Mouse (Mus musculus) liver, embryonic 11.5 days (tissue): Measurements from ENCODE around the gene Ccdc88c. TPM values are rescaled to one million over a fixed set of nuclear protein-coding genes. Genes with fewer than 3 reads are reported as not detected.

Experiments
- ATAC-seq: fragments of 200-750 bp; cut with Nextera tagmentation; replicated peaks from 2 replicates; pipeline ENCODE4 v1.8.0; 2017; ENCODE audit warnings: moderate number of reproducible peaks, mild to moderate bottlenecking, moderate TSS enrichment, moderate library complexity; ENCODE audit not compliant: low FRiP score
- DNase-seq: peaks from one replicate; pipeline ENCODE4 v3.0.0-alpha.2; 2017; ENCODE audit warnings: low spot score
- H3K27ac ChIP-seq: fragments of 300-500 bp; sonication (generic); 2 replicates; pipeline ENCODE4 v1.5.1; 2014; ENCODE audit warnings: mild to moderate bottlenecking, low read depth, low read length, control low read depth
- H3K27me3 ChIP-seq: fragments of 300-500 bp; sonication (generic); replicated peaks from 2 replicates; pipeline ENCODE4 v1.6.1; 2014; ENCODE audit warnings: low read length, mixed read lengths; ENCODE audit not compliant: control insufficient read depth, insufficient read depth
- H3K36me3 ChIP-seq: fragments of 300-500 bp; sonication (generic); 2 replicates; pipeline ENCODE4 v1.6.1; 2014; ENCODE audit warnings: mild to moderate bottlenecking, low read length, moderate library complexity, mixed read lengths; ENCODE audit not compliant: control insufficient read depth, insufficient read depth
- H3K4me1 ChIP-seq: fragments of 300-500 bp; sonication (generic); replicated peaks from 2 replicates; pipeline ENCODE4 v1.6.1; 2014; ENCODE audit warnings: low read length, mixed read lengths; ENCODE audit not compliant: control insufficient read depth, insufficient read depth
- H3K4me2 ChIP-seq: fragments of 300-500 bp; sonication (generic); 2 replicates; pipeline ENCODE4 v1.6.1; 2014; ENCODE audit warnings: mild to moderate bottlenecking, control low read depth, moderate library complexity
- H3K4me3 ChIP-seq: fragments of 300-500 bp; sonication (generic); 2 replicates; pipeline ENCODE4 v1.5.1; 2014; ENCODE audit warnings: low read depth, low read length, control low read depth
- H3K9ac ChIP-seq: fragments of 300-500 bp; sonication (generic); 2 replicates; pipeline ENCODE4 v1.6.1; 2014; ENCODE audit warnings: low read depth, low read length, control low read depth
- H3K9me3 ChIP-seq: fragments of 300-500 bp; sonication (generic); 2 replicates; pipeline ENCODE4 v1.6.1; 2016; ENCODE audit warnings: low read length, inconsistent platforms, mixed read lengths; ENCODE audit not compliant: control insufficient read depth
- WGBS: fragments of 180-500 bp; shearing (Covaris S2); extraction: QIAGEN DNeasy Blood & Tissue Kit; methylation state at CpG from one replicate; pipeline ENCODE4 v1.1.7; 2014; 5-methylcytosine and 5-hydroxymethylcytosine counted together
- polyA plus RNA-seq: library from polyadenylated mRNA; unstranded; fragments of >200 nt; fragmentation: Nextera tagmentation; extraction: Ambion mirVana; gene quantifications from 2 replicates; pipeline ENCODE4 v1.2.1, GENCODE M21; 2014

Ccdc88c gene
- polyA plus RNA-seq, 1 experiment from 2014 or later, result 13.3 TPM

DNA sequence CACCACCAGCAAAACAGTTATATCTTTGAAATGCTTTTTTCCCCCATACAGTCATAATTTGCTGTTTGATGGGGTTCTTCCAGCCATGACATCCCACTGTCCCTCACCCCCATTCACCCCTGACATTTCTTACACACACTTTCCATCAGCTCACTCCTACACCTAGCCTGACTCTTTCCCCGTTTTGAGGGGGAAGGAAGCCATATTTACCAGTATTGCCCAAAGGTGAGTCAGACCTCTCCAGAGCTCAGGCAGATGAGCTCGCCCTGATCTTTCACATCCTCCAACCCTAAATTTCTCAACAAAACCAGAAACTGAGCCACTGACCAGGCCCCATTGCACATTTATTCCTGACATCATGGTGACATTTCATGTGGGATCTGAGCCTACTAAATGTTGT is 157.0 kb downstream of the Ccdc88c start:
- no peak for ATAC-seq
- 72% methylated on average over 2 of the region's 2 CpGs for WGBS
- H3K4me3 ChIP-seq, result no peak overlapping the region
- no peaks in the 10 kb centered on the region for H3K4me1 ChIP-seq
- H3K9ac ChIP-seq, result no peak overlapping the region
- H3K9me3 ChIP-seq, result no peaks in the 10 kb centered on the region
- DNase-seq, result no peak
- no peaks in the 10 kb centered on the region for H3K27me3 ChIP-seq
- H3K4me2 ChIP-seq, result no peak overlapping the region
- H3K36me3 ChIP-seq, result no peaks in the 10 kb centered on the region
- H3K27ac ChIP-seq, result no peak overlapping the region

DNA sequence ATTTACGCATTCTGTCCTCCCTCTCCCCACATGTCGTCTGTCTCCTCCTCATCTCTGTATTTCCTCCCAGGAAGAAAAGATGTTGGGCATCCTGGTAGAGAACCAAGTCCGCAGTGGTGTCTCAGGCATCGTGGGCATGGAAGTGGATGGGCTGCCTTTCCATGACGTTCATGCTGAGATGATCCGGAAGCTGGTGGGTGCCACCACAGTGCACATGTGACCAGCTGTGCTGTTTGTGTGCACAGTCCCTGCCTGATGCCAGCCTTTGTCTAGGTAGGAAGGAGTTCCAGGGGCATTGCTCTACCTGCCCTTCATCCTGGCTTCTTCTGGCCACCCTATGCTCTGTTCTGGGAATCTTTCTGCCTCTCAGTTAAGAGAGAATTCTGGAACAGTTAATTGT is 157.6 kb downstream of the Ccdc88c start:
- no peak for DNase-seq
- WGBS, result 87% methylated on average over 6 of the region's 6 CpGs

DNA sequence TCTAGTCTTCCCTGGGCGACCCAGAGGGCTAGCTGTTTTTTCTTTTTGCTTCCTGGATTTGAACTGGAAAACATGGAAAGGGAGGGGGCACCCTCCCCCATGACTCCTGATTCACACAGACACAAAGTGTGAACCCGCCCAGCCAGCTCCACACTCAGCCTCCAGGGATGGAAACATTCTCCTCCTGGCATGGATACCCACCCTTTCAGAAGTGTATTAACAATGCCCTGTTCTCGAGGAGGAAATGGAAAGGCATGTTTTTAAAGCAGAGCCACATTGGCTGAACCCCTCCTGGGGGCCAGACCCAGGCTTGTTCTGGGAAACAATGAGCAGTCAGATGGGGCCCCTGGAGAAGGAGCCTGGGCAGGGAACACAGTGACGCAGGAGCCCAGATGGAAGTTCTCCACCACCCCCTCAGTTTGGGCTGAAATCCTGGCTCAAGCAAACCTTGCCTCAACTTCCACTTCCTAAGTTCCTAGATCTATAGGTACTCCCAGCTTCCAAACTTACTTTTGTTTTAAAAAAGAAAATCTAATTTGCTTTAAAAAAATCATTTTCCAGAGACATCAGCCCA is 160.7 kb downstream of the Ccdc88c start:
- H3K4me2 ChIP-seq, result no peak overlapping the region
- H3K9me3 ChIP-seq, result no peaks in the 10 kb centered on the region
- no peak overlapping the region for H3K4me3 ChIP-seq
- H3K9ac ChIP-seq, result no peak overlapping the region
- no peak overlapping the region for H3K27ac ChIP-seq
- no peak for DNase-seq
- H3K4me1 ChIP-seq, result no peaks in the 10 kb centered on the region
- H3K27me3 ChIP-seq, result no peaks in the 10 kb centered on the region
- 56% methylated on average over 4 of the region's 4 CpGs for WGBS
- no peak for ATAC-seq
- H3K36me3 ChIP-seq, result no peaks in the 10 kb centered on the region

More for the DNA sequence above, 157.6 kb downstream of the Ccdc88c start:
- Histone ChIP-seq H3K9ac (no peak overlapping the region), H3K9me3 (no peaks in the 10 kb centered on the region), H3K27ac (no peak overlapping the region), H3K4me2 (no peak overlapping the region), H3K4me3 (no peak overlapping the region), H3K4me1 (no peaks in the 10 kb centered on the region), H3K36me3 (no peaks in the 10 kb centered on the region), H3K27me3 (no peaks in the 10 kb centered on the region)
- no peak for ATAC-seq

DNA sequence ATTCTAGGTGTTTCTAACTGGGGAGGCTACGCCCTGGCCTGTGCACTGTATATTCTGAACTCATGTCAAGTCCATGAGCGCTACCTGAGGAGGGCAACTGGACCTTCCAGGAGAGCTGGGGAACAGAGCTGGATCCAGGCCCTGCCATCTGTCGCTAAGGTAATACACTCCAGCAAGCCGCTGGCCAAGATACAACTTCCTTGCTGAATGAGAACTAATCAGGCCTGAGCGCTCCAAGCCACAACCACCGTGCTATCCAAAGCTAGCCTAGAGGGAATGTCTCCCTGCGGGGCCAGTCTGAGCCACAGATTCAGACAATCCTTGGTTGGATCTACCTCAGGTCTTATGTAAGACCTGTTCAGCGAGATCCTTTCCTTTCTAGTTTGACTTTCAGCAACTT is 161.8 kb downstream of the Ccdc88c start:
- H3K4me3 ChIP-seq, result no peak overlapping the region
- DNase-seq (no peak), ATAC-seq (no peak)
- H3K9ac ChIP-seq, result no peak overlapping the region
- WGBS, result 83% methylated on average over 8 of the region's 8 CpGs
- no peaks in the 10 kb centered on the region for H3K36me3 ChIP-seq
- H3K4me1 ChIP-seq, result no peaks in the 10 kb centered on the region
- H3K27ac ChIP-seq, result no peak overlapping the region
- no peaks in the 10 kb centered on the region for H3K9me3 ChIP-seq
- no peaks in the 10 kb centered on the region for H3K27me3 ChIP-seq
- no peak overlapping the region for H3K4me2 ChIP-seq

DNA sequence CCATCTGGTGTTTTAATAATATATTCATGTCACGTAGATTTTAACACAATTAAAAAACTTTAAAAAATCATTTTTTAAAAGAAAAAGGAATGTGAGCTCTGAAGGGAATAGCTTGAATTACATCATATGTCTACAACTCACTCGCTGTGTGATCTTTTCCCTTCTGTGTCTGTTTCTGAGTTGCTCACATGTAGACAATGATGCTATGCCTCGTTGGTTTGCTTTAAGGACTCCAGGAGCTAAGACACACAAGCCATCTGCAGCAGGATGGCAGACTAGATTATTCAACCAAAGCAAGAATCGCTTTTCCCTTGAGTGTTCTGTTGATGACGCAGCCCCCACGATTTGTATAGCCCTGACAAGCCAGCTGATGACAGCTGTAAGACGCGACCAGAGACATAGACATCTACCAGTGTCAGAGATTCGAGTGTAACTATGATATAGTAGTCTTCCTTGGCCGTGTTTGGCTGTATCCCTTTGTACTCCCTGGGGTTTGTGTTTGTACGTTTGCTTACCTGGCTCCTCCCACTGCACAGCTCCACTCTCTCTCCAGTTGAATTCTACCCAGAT is 163.3 kb downstream of the Ccdc88c start:
- Histone ChIP-seq H3K9me3 (no peaks in the 10 kb centered on the region), H3K27me3 (no peaks in the 10 kb centered on the region), H3K4me3 (no peak overlapping the region), H3K4me1 (no peaks in the 10 kb centered on the region), H3K36me3 (no peaks in the 10 kb centered on the region), H3K9ac (no peak overlapping the region), H3K27ac (no peak overlapping the region), H3K4me2 (no peak overlapping the region)
- ATAC-seq (no peak), DNase-seq (no peak)
- 70% methylated on average over 11 of the region's 11 CpGs for WGBS

DNA sequence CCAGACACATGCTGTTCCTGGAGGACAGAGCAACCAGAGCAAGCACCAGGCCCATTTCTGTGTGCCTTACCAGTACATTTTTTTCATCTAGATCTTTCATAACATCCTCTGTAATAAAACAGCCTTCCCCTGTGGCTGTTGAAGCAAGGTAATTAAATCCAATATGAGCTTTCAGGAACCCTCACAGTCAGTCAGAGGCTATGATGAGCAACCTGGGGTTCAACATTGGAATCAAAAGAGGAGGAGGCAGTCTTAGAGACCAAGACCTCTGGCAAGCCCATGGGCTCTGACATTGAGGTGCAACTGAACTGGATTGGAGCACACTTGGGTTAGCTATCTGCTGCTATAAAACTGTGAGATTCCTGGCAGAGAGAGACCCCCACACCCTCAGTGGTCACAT is 163.8 kb downstream of the Ccdc88c start:
- Histone ChIP-seq H3K9ac (no peak overlapping the region), H3K4me1 (no peaks in the 10 kb centered on the region), H3K4me2 (no peak overlapping the region), H3K27me3 (no peaks in the 10 kb centered on the region), H3K9me3 (no peaks in the 10 kb centered on the region), H3K27ac (no peak overlapping the region), H3K36me3 (no peaks in the 10 kb centered on the region), H3K4me3 (no peak overlapping the region)
- ATAC-seq (no peak), DNase-seq (no peak)

DNA sequence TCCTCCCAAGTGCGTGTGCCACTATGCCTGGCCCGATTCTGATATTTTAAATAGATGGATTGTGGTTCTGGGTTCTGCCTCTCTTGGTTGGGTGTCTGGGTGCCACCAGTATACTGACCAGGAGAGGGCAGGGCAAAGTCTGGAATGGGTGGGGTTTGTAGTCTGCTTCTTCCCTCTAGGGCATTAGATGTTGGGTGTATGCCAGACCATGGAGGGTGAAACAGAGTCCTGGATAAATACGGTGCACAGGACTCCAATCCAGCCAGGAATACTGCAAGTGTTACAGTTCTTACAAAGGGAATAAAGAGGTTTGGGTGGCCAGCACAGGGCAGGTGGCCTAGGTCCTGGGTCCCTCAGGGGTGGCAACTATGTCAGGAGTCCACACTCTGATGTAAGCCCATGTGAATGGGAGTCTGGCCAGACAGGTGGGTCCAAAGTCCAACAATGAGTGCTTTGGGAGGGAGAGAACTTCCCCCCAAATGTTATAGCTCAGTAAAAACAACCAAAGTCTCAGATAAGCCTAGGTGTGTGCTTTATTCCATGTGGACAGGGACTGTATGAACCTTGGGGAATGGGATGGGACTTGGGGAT is 165.9 kb downstream of the Ccdc88c start:
- no peak overlapping the region for H3K4me2 ChIP-seq
- DNase-seq, result no peak
- H3K27me3 ChIP-seq, result no peaks in the 10 kb centered on the region
- H3K9ac ChIP-seq, result no peak overlapping the region
- H3K4me1 ChIP-seq, result no peaks in the 10 kb centered on the region
- WGBS, result 92% methylated on average over 3 of the region's 3 CpGs
- H3K9me3 ChIP-seq, result no peaks in the 10 kb centered on the region
- no peak overlapping the region for H3K27ac ChIP-seq
- H3K4me3 ChIP-seq, result no peak overlapping the region
- no peaks in the 10 kb centered on the region for H3K36me3 ChIP-seq
- ATAC-seq, result no peak; the same call in 1 of the 2 replicates

DNA sequence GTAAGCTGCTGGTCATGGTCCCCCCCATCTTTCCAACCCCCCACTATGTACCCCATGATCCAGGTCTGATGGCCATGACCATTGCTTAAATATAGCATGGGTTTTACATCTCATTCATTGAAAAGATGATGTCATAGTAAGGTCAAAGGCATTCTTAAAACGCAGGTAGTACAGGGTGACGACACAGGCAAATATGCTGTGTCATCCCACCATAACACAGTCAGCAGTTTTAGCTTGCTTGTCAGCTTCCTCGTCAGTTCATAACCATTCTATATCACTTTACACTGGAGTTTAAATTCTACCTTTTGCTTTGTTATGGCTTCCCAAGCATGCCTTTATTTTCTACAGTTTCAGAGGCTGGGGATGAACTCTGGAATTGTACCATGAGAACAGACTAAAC is 166.6 kb downstream of the Ccdc88c start:
- Histone ChIP-seq H3K4me3 (no peak overlapping the region), H3K9ac (no peak overlapping the region), H3K27ac (no peak overlapping the region), H3K4me1 (no peaks in the 10 kb centered on the region), H3K4me2 (no peak overlapping the region), H3K27me3 (no peaks in the 10 kb centered on the region), H3K9me3 (no peaks in the 10 kb centered on the region), H3K36me3 (no peaks in the 10 kb centered on the region)
- no peak for ATAC-seq
- no peak for DNase-seq
- 75% methylated on average over 3 of the region's 3 CpGs for WGBS
